Mouse (Mus musculus) megakaryocyte, embryonic 14.5 days (primary cell): ENCODE measurements around the gene Pfas.

Experiments
- FLI1 ChIP-seq: IDR thresholded peaks from 2 replicates; pipeline ENCODE4 v1.6.1; 2012; ENCODE audit warnings: low read length, inconsistent platforms, mixed read lengths
- GATA1 ChIP-seq: IDR thresholded peaks from 3 replicates; pipeline ENCODE4 v1.6.1; 2012; ENCODE audit warnings: mixed read lengths, low read length, inconsistent platforms, borderline replicate concordance

DNA sequence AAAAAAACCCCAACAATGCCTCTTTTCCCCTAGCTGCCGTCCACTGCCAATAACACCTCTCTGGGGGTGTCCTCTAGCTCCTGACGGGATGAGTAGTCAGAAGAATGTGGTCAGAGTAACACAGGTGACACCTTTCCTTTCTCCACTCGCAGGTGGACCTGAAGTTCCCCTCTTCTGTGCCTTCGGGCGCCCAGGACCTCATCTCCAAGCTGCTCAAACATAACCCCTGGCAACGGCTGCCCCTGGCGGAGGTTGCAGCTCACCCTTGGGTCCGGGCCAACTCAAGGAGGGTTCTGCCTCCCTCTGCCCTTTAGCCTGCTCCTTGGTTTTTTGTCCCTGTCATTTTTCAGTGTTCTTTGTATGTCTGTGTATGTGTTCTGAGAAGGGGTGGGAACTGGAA, 42.5 kb upstream of the Pfas start:
- TF ChIP-seq GATA1 (no peak), FLI1 (no peak)
